Mouse (Mus musculus) skeletal muscle tissue, postnatal 0 days (tissue): Measurements from ENCODE around the gene Prr9. TPM values are rescaled to one million over a fixed set of nuclear protein-coding genes. Genes with fewer than 3 reads are reported as not detected.

Experiments
- polyA plus RNA-seq: library from polyadenylated mRNA; unstranded; fragments of >200 nt; fragmentation: Nextera tagmentation; extraction: Ambion mirVana; gene quantifications from 2 replicates; pipeline ENCODE4 v1.2.1, GENCODE M21; 2015

Prr9 gene
- not detected in 2 replicates for polyA plus RNA-seq

DNA sequence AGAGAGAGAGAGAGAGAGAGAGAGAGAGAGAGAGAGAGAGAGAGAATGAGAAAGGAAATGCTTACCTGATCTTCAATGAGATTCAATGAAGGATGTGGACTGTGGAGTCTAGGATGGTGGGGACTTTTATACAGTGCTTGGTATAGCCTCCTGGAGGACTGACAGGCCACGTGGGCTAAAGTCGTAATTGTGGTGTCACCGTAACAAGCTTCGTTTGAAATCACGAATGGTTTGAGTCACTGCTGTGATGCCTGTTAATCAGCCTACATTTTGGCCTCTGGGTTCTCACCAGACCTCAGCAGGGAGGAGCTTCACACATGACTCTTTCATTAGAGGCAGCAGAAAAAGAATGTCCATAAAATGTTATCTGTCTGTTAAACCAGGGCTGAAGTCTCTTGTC is at the start of gene Prr9:
TSS of gene Prr9 (minus strand) at position 101 of the 400 bp plus-strand sequence.

DNA sequence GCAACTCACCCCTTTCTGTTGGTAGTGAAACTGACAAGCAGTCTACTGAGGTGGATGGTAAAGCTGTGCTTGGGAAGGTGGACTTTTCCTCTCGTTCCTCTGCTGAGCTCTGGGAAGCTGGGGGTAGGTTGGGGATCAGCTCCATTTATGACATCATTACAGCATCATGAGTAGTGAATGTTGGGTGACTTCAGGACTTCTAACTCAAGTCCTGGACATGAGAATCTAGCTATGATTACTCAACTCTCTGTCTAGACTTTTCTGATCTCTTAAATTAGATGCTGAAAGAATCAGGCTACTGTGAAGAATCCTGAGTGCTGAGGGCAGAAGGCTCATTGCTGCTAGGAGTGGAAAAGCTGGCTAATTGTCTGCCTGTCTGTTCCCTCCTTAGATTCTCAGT is 18.9 kb upstream of the Prr9 start, which contains the start of gene Lelp1:
TSS of gene Lelp1 (minus strand) at position 101 of the 400 bp plus-strand sequence.

DNA sequence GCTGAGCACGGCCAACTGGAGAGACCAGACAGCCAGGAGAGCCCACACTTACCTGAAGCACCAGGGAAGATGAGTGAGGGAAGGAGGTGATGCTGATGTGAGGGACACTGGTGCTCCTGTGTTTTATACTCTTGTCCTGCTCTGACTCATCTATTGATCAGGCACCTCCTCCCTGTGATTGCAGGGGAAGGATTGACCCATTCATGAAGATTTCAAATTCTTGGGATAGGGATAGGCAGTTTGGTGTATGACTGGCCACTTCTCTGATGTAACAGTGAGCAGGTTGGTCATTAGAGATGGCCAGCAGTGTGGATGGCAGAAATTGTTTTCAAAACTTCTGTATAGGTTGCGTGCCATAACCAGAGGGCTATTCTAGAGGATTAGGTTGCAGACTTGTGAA is 40.7 kb downstream of the Prr9 start, which contains the start of gene Lor:
TSS of gene Lor (minus strand) at position 101 of the 400 bp plus-strand sequence.

Other genes with a start within 250 kb of the Prr9 start
- not detected in 2 replicates for gene Pglyrp3, start 109.4 kb downstream of the Prr9 start, polyA plus RNA-seq
- gene Lor, start 40.8 kb downstream of the Prr9 start, polyA plus RNA-seq: 79.3 TPM in 1 of 2 replicates, not detected in the other
- gene Lelp1, start 18.8 kb upstream of the Prr9 start, polyA plus RNA-seq: not detected in 2 replicates
- not detected in 2 replicates for gene Sprr2a1, start 91.9 kb upstream of the Prr9 start, polyA plus RNA-seq
- gene Sprr2a2, start 92.0 kb upstream of the Prr9 start, polyA plus RNA-seq: 0.35 and 8.7 TPM in 2 replicates
- 0.76 TPM in 1 of 2 replicates, not detected in the other for gene Sprr2a3, start 161.5 kb upstream of the Prr9 start, polyA plus RNA-seq
- gene Sprr2b, start 192.7 kb upstream of the Prr9 start, polyA plus RNA-seq: not detected in 2 replicates
- gene Sprr2d, start 215.2 kb upstream of the Prr9 start, polyA plus RNA-seq: 1.0 TPM in 1 of 2 replicates, not detected in the other
- gene Sprr2e, start 228.2 kb upstream of the Prr9 start, polyA plus RNA-seq: not detected in 2 replicates
- not detected in 2 replicates for gene Sprr2f, start 241.2 kb upstream of the Prr9 start, polyA plus RNA-seq